Mouse (Mus musculus): Measurements from ENCODE around the gene Adprm.

- TF ChIP-seq CTCF (IDR thresholded peaks at IDR 0.05; ENCODE audit: low read depth, low read length) (no peak), POLR2A (IDR thresholded peaks at IDR 0.05; ENCODE audit: borderline replicate concordance, low read depth, low read length) (no peak)
These were observed 10.3 kb upstream of the Adprm start for GRCm38 (mm10) chr11:67062726-67063125.
